Mouse (Mus musculus): Measurements from ENCODE around the gene Krt86. TPM values are rescaled to one million over a fixed set of nuclear protein-coding genes. Genes with fewer than 3 reads are reported as not detected.
"Not testable (repeated sequence)": the region's sequence is repeated elsewhere in the genome, so short reads cannot be mapped to it uniquely, and the experiment has no call there.

The Krt86 gene
- polyA plus RNA-seq, 1 experiment from 2014 or later = not detected

GRCm38 (mm10) chr15:101497181-101497580, 23.9 kb downstream of the Krt86 start:
- H3K27me3 ChIP-seq (ENCODE audit: low read depth, poor library complexity, severe bottlenecking) = no peaks in the 10 kb centered on the region

GRCm38 (mm10) chr15:101506896-101507758, 33.8 kb downstream of the Krt86 start:
- Histone ChIP-seq H3K36me3 (no peaks in the 10 kb centered on the region), H3K27ac (replicated peaks) (peak overlapping the region; percentile 25; the same call in 1 of the 2 replicates), H3K4me3 (no peak overlapping the region), H3K9me3 (replicated peaks) (no peaks in the 10 kb centered on the region), H3K4me1 (peaks cover 8% of the 10 kb centered on the region), H3K27me3 (ENCODE audit: low read depth, poor library complexity, severe bottlenecking) (no peaks in the 10 kb centered on the region)
- DNase-seq (ENCODE audit: low spot score) = no peak
- 60% methylated on average over 14 of the region's 14 CpGs for WGBS

More at GRCm38 (mm10) chr15:101497181-101497580, 23.9 kb downstream of the Krt86 start:
- Histone ChIP-seq H3K4me3 (no peak overlapping the region), H3K27ac (replicated peaks) (no peak overlapping the region), H3K36me3 (no peaks in the 10 kb centered on the region), H3K9me3 (replicated peaks) (no peaks in the 10 kb centered on the region), H3K4me1 (0 out of 2 replicates have a peak, but pooled peaks cover 3% of the 10 kb centered on the region)
- DNase-seq (ENCODE audit: low spot score) = no peak
- WGBS = 81% methylated on average over 2 of the region's 2 CpGs

DNA sequence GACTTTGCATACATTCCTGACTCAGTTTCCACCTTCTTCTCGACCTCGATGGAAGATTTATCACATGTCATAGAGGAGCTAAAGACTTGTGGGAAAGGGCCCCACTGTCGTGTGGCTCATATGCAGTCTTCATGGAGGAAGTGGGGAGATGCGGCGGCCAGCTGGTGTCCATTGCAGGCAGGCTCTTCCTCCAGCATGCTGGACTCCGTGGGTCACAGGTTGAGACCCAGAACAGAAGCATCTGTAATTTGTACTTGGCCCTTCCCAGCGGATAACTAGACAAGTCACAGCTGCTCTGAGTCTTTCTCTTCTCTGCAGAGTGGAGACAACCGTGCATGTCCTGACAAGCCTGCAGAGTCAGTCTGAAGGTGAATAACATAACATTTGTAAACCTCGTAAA, 35.0 kb downstream of the Krt86 start:
- no peaks in the 10 kb centered on the region for H3K27me3 ChIP-seq (ENCODE audit: low read depth, poor library complexity, severe bottlenecking)
- no peak for DNase-seq (ENCODE audit: low spot score)
- H3K4me3 ChIP-seq = no peak overlapping the region
- WGBS = 87% methylated on average over 9 of the region's 9 CpGs
- no peaks in the 10 kb centered on the region for H3K36me3 ChIP-seq
- H3K9me3 ChIP-seq (replicated peaks) = no peaks in the 10 kb centered on the region
- H3K27ac ChIP-seq (replicated peaks) = no peak overlapping the region
- peaks cover 8% of the 10 kb centered on the region for H3K4me1 ChIP-seq

DNA sequence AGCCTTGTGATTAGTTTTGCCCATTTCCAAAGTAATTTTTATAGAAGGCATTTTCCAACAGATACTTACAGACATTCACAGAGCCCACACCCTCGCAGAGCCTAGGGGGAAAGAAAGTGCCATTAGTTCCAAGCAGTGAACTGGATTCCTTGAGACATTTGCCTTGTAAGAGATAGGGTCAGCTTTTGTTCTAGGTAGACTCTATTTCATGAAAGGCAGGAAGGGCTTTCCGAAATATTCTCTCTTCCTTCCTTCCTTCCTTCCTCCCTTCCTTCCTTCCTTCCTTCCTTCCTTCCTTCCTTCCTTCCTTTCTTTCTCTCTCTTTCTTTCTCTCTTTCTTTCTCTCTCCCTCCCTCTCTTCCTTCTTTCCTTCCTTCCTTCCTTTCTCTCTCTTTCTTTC, 43.9 kb downstream of the Krt86 start, which contains the start of gene Gm49425:
TSS of gene Gm49425 (minus strand) at position 101 of the 400 bp plus-strand sequence.
- not testable (repeated sequence) for H3K9me3 ChIP-seq (replicated peaks); H3K4me1 ChIP-seq; H3K36me3 ChIP-seq; H3K27me3 ChIP-seq (ENCODE audit: low read depth, poor library complexity, severe bottlenecking); H3K4me3 ChIP-seq; H3K27ac ChIP-seq (replicated peaks); DNase-seq (ENCODE audit: low spot score)
- 74% methylated on average over 2 of the region's 2 CpGs for WGBS

- peak; percentile 70 for DNase-seq (ENCODE audit: low spot score)
- H3K9me3 ChIP-seq (replicated peaks) = no peaks in the 10 kb centered on the region
- H3K4me1 ChIP-seq = no peaks in the 10 kb centered on the region
- no peaks in the 10 kb centered on the region for H3K36me3 ChIP-seq
- no peak overlapping the region for H3K27ac ChIP-seq (replicated peaks)
- 13% methylated on average over 2 of the region's 2 CpGs for WGBS
- no peaks in the 10 kb centered on the region for H3K27me3 ChIP-seq (ENCODE audit: low read depth, poor library complexity, severe bottlenecking)
- H3K4me3 ChIP-seq = no peak overlapping the region
Measured at GRCm38 (mm10) chr15:101519792-101520191, 46.5 kb downstream of the Krt86 start.

DNA sequence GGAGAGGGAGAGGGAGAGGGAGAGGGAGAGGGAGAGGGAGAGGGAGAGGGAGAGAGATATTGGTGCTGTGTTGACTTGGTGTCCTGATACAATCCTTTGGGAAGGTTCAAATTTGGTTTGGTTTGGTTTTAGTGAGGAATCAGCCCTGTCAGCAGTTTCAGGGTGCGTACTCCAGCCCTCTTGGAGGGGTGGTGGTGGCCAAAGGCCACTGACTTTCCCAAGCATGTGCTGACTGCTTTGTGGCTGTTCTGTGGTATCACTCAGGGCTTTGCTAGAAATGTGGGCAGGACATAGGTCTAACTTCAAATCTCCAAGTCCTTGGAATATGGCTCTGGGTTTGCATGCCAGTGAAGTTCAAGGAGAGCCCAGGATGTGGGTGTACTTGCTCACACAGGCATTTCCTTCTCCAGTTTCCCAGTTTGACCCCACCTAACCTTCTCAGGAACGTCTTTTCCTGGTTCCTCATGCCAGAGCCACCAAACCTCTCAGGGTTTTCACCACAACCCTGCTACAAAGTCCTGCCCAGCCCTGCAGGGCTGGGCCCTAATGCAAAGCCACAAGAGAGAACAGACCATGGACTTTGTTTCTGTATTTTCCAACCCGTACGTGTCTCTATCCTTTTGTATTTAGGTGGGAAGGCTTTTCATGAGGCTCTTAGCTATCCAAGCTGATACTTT, 49.4 kb downstream of the Krt86 start:
- no peak overlapping the region for H3K27ac ChIP-seq (replicated peaks)

More for the DNA sequence above, 49.4 kb downstream of the Krt86 start:
- H3K4me3 ChIP-seq = no peak overlapping the region
- no peaks in the 10 kb centered on the region for H3K9me3 ChIP-seq (replicated peaks)
- DNase-seq (ENCODE audit: low spot score) = no peak
- 82% methylated on average over 4 of the region's 4 CpGs for WGBS
- no peaks in the 10 kb centered on the region for H3K36me3 ChIP-seq
- H3K4me1 ChIP-seq = no peaks in the 10 kb centered on the region
- H3K27me3 ChIP-seq (ENCODE audit: low read depth, poor library complexity, severe bottlenecking) = no peaks in the 10 kb centered on the region

Other genes starting within 250 kb of the Krt86 start
- gene Grasp, start 249.3 kb upstream of the Krt86 start, polyA plus RNA-seq (2016; fragmentation: Nextera tagmentation; extraction: Ambion mirVana) = 3.2 and 4.2 TPM in 2 replicates
- 2.8 and 2.9 TPM in 2 replicates for gene Nr4a1, start 219.2 kb upstream of the Krt86 start, polyA plus RNA-seq (2016; fragmentation: Nextera tagmentation; extraction: Ambion mirVana)
- 80.8 TPM in 2 replicates for gene Atg101, start 189.2 kb upstream of the Krt86 start, polyA plus RNA-seq (2016; fragmentation: Nextera tagmentation; extraction: Ambion mirVana)
- 0.06 and 0.22 TPM in 2 replicates for gene 6030408B16Rik, start 180.3 kb upstream of the Krt86 start, polyA plus RNA-seq (2016; fragmentation: Nextera tagmentation; extraction: Ambion mirVana)
- gene Krt80, start 103.3 kb upstream of the Krt86 start, polyA plus RNA-seq (2016; fragmentation: Nextera tagmentation; extraction: Ambion mirVana) = 0.06 TPM in 1 of 2 replicates, not detected in the other
- 9.7 and 11.4 TPM in 2 replicates for gene Krt7, start 62.4 kb upstream of the Krt86 start, polyA plus RNA-seq (2016; fragmentation: Nextera tagmentation; extraction: Ambion mirVana)
- gene Krt87, start 34.7 kb upstream of the Krt86 start, polyA plus RNA-seq (2016; fragmentation: Nextera tagmentation; extraction: Ambion mirVana) = 0.05 TPM in 1 of 2 replicates, not detected in the other
- not detected in 2 replicates for gene Krt88, start 25.7 kb upstream of the Krt86 start, polyA plus RNA-seq (2016; fragmentation: Nextera tagmentation; extraction: Ambion mirVana)
- not detected in 2 replicates for gene Krt81, start 9.7 kb upstream of the Krt86 start, polyA plus RNA-seq (2016; fragmentation: Nextera tagmentation; extraction: Ambion mirVana)
- 0.07 TPM in 1 of 2 replicates, not detected in the other for gene Krt83, start 18.0 kb downstream of the Krt86 start, polyA plus RNA-seq (2016; fragmentation: Nextera tagmentation; extraction: Ambion mirVana)
- gene Gm49425, start 43.8 kb downstream of the Krt86 start, polyA plus RNA-seq (2016; fragmentation: Nextera tagmentation; extraction: Ambion mirVana) = not detected in 2 replicates
- gene Krt84, start 59.3 kb downstream of the Krt86 start, polyA plus RNA-seq (2016; fragmentation: Nextera tagmentation; extraction: Ambion mirVana) = not detected in 2 replicates
- gene Krt82, start 77.2 kb downstream of the Krt86 start, polyA plus RNA-seq (2016; fragmentation: Nextera tagmentation; extraction: Ambion mirVana) = not detected in 2 replicates
- 0.51 and 0.67 TPM in 2 replicates for gene Krt90, start 89.5 kb downstream of the Krt86 start, polyA plus RNA-seq (2016; fragmentation: Nextera tagmentation; extraction: Ambion mirVana)
- not detected in 2 replicates for gene Krt75, start 100.4 kb downstream of the Krt86 start, polyA plus RNA-seq (2016; fragmentation: Nextera tagmentation; extraction: Ambion mirVana)
- gene Gm5414, start 154.7 kb downstream of the Krt86 start, polyA plus RNA-seq (2016; fragmentation: Nextera tagmentation; extraction: Ambion mirVana) = not detected in 2 replicates
- gene Gm5478, start 173.9 kb downstream of the Krt86 start, polyA plus RNA-seq (2016; fragmentation: Nextera tagmentation; extraction: Ambion mirVana) = not detected in 2 replicates
- gene Krt6b, start 206.8 kb downstream of the Krt86 start, polyA plus RNA-seq (2016; fragmentation: Nextera tagmentation; extraction: Ambion mirVana) = not detected in 2 replicates
- not detected in 2 replicates for gene Krt6a, start 220.8 kb downstream of the Krt86 start, polyA plus RNA-seq (2016; fragmentation: Nextera tagmentation; extraction: Ambion mirVana)
- gene Krt5, start 239.4 kb downstream of the Krt86 start, polyA plus RNA-seq (2016; fragmentation: Nextera tagmentation; extraction: Ambion mirVana) = 0.11 and 0.22 TPM in 2 replicates